Mouse (Mus musculus): ENCODE results near the gene Pyroxd1. TPM values are rescaled to one million over a fixed set of nuclear protein-coding genes. Genes with fewer than 3 reads are reported as not detected.

Gene Pyroxd1
- total and polyA plus RNA-seq, 3 experiments, result 2.3 to 18.8 (median 14.9) TPM

DNA sequence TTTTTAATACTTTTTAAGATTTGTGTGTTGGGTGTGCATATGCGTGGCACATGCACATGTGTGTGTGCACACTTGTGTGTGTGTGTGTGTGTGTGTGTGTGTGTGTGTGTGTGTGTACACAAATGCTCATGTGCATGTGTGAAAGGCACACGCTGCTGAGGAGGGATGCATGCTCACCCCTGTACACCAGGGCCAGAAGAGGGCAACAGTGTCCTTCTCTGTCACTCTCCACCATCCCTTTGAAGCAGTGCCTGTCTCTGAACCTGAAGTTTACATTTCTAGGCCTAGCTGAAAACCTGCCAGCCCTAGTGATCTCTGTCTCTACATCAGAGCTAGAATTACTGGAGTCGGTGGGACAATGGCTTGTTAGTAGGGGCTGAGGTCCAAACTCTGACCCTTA, 18.9 kb upstream of the Pyroxd1 start:
- Histone ChIP-seq H3K36me3 (replicated peaks) (no peaks in the 10 kb centered on the region), H3K9me3 (replicated peaks) (no peaks in the 10 kb centered on the region), H3K27me3 (ENCODE audit: insufficient read depth, low read length) (no peaks in the 10 kb centered on the region), H3K4me1 (ENCODE audit: insufficient read depth, low read depth, low read length) (peaks cover 42% of the 10 kb centered on the region), H3K4me3 (ENCODE audit: low read depth, low read length) (no peak overlapping the region)
- DNase-seq (ENCODE audit: low spot score) (no peak), ATAC-seq (ENCODE audit: extremely low read depth, insufficient number of reproducible peaks, low FRiP score, poor library complexity, severe bottlenecking) (peak; percentile 42; the same call in 1 of the 2 replicates)
- TF ChIP-seq GATA2 (IDR thresholded peaks at IDR 0.05; ENCODE audit: borderline replicate concordance, low read depth, low read length) (no peak), GATA1 (IDR thresholded peaks at IDR 0.05; ENCODE audit: borderline replicate concordance, low read length) (no peak), CTCF (IDR thresholded peaks at IDR 0.05; ENCODE audit: low read depth, low read length) (no peak), POLR2AphosphoS5 (IDR thresholded peaks at IDR 0.05; ENCODE audit: insufficient replicate concordance, low read depth, low read length) (no peak), TAL1 (conservative IDR thresholded peaks at IDR 0.05; ENCODE audit: low read depth, low read length) (no peak)

DNA sequence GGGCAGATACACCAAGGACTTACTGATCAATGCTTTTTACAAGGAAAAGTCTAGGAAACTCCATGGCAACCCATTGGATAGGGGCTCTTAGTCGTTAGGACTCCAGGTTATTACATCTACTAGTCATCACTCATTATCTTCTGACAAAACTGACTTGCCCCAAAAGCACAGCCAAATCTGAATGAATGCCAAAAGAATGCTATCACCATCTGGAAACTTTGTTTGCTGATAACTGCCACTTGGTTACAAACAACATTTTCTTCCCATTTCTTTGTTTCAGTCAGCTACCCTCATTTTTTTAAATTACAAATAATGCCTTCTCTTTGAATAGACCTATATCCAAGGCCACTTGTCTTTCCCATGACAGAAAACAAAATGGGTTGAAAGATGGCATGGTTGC, 16.3 kb upstream of the Pyroxd1 start:
- DNase-seq (ENCODE audit: low spot score) (no peak), ATAC-seq (ENCODE audit: extremely low read depth, insufficient number of reproducible peaks, low FRiP score, poor library complexity, severe bottlenecking) (no peak)
- no peaks in the 10 kb centered on the region for H3K27me3 ChIP-seq (ENCODE audit: insufficient read depth, low read length)
- H3K4me1 ChIP-seq (ENCODE audit: insufficient read depth, low read depth, low read length), result peaks cover 37% of the 10 kb centered on the region
- no peaks in the 10 kb centered on the region for H3K36me3 ChIP-seq (replicated peaks)
- TF ChIP-seq CTCF (IDR thresholded peaks at IDR 0.05; ENCODE audit: low read depth, low read length) (no peak), POLR2AphosphoS5 (IDR thresholded peaks at IDR 0.05; ENCODE audit: insufficient replicate concordance, low read depth, low read length) (no peak), GATA1 (IDR thresholded peaks at IDR 0.05; ENCODE audit: borderline replicate concordance, low read length) (no peak), GATA2 (IDR thresholded peaks at IDR 0.05; ENCODE audit: borderline replicate concordance, low read depth, low read length) (no peak), TAL1 (conservative IDR thresholded peaks at IDR 0.05; ENCODE audit: low read depth, low read length) (no peak)
- no peaks in the 10 kb centered on the region for H3K9me3 ChIP-seq (replicated peaks)
- H3K4me3 ChIP-seq (ENCODE audit: low read depth, low read length), result no peak overlapping the region

DNA sequence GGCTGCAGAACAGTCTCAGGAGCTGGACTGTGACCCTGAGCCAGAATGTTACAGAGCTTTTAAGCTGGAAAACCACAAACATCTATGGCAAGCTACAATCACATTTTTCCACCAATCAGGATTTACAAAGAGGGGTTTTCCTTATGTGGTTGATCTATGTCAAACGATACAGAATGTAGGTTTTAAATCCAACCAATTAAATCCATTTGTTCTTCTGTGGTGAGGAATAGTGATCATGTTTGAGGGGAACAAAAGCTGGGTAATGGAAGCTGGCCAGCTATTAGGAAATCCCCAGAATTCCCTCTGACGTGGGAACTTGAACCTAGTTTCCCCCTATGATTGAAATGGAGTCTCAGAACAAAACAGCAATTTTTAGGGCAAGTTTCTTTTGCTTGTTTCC, 6.5 kb upstream of the Pyroxd1 start:
- TF ChIP-seq GATA1 (IDR thresholded peaks at IDR 0.05; ENCODE audit: borderline replicate concordance, low read length) (no peak), TAL1 (conservative IDR thresholded peaks at IDR 0.05; ENCODE audit: low read depth, low read length) (no peak), CTCF (IDR thresholded peaks at IDR 0.05; ENCODE audit: low read depth, low read length) (no peak), POLR2AphosphoS5 (IDR thresholded peaks at IDR 0.05; ENCODE audit: insufficient replicate concordance, low read depth, low read length) (no peak), GATA2 (IDR thresholded peaks at IDR 0.05; ENCODE audit: borderline replicate concordance, low read depth, low read length) (no peak)
- H3K4me3 ChIP-seq (ENCODE audit: low read depth, low read length), result no peak overlapping the region
- DNase-seq (ENCODE audit: low spot score), result no peak
- ATAC-seq (ENCODE audit: extremely low read depth, insufficient number of reproducible peaks, low FRiP score, poor library complexity, severe bottlenecking), result no peak
- no peaks in the 10 kb centered on the region for H3K27me3 ChIP-seq (ENCODE audit: insufficient read depth, low read length)
- H3K9me3 ChIP-seq (replicated peaks), result no peaks in the 10 kb centered on the region
- no peaks in the 10 kb centered on the region for H3K36me3 ChIP-seq (replicated peaks)
- H3K4me1 ChIP-seq (ENCODE audit: insufficient read depth, low read depth, low read length), result peaks cover 10% of the 10 kb centered on the region; the same call in 1 of the 2 replicates

DNA sequence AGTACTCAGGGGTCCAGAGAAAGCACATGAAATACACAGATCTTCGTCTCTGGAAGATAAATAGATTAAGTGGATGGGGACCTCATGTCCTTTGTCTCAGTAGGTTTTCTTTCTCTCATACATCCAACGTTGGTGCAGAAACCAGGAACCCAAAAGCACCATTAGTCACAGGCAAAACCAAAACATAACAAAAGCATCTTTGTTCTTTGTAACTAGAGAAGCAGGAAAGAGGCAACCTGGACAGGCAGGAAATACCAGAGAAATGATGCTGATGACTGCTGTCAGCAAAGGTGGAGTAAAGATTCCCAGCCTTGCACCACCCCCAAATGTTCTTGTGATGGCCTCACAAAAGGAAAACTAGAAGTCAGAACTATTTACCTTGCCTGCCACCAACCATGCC, 5.9 kb upstream of the Pyroxd1 start:
- ATAC-seq (ENCODE audit: extremely low read depth, insufficient number of reproducible peaks, low FRiP score, poor library complexity, severe bottlenecking), result no peak
- TF ChIP-seq CTCF (IDR thresholded peaks at IDR 0.05; ENCODE audit: low read depth, low read length) (no peak), GATA2 (IDR thresholded peaks at IDR 0.05; ENCODE audit: borderline replicate concordance, low read depth, low read length) (no peak), POLR2AphosphoS5 (IDR thresholded peaks at IDR 0.05; ENCODE audit: insufficient replicate concordance, low read depth, low read length) (no peak), GATA1 (IDR thresholded peaks at IDR 0.05; ENCODE audit: borderline replicate concordance, low read length) (no peak), TAL1 (conservative IDR thresholded peaks at IDR 0.05; ENCODE audit: low read depth, low read length) (no peak)
- no peak overlapping the region for H3K4me3 ChIP-seq (ENCODE audit: low read depth, low read length)
- no peaks in the 10 kb centered on the region for H3K36me3 ChIP-seq (replicated peaks)
- DNase-seq (ENCODE audit: low spot score), result no peak
- peaks cover 10% of the 10 kb centered on the region; the same call in 1 of the 2 replicates for H3K4me1 ChIP-seq (ENCODE audit: insufficient read depth, low read depth, low read length)
- no peaks in the 10 kb centered on the region for H3K27me3 ChIP-seq (ENCODE audit: insufficient read depth, low read length)
- H3K9me3 ChIP-seq (replicated peaks), result no peaks in the 10 kb centered on the region

DNA sequence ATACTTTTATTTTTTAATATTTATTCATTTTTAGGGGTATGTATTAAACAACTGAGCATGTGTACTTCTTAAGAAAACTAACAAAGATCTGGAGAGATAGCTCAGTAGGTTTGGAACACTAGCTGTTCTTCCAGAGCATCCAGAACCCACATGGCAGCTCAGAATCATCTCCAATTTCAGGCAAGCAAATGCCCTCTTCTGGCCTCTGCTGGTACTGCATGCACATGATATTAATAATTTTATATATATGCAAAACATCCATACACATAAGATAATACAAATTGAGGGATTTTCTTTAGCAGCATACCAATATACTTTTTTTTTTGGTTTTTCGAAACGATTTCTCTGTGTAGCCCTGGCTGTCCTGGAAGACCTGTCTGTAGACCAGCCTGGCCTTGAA, 1.9 kb upstream of the Pyroxd1 start:
- no peaks in the 10 kb centered on the region for H3K27me3 ChIP-seq (ENCODE audit: insufficient read depth, low read length)
- no peak for TF ChIP-seq TAL1 (conservative IDR thresholded peaks at IDR 0.05; ENCODE audit: low read depth, low read length)
- no peak for TF ChIP-seq POLR2AphosphoS5 (IDR thresholded peaks at IDR 0.05; ENCODE audit: insufficient replicate concordance, low read depth, low read length)
- no peak for TF ChIP-seq GATA1 (IDR thresholded peaks at IDR 0.05; ENCODE audit: borderline replicate concordance, low read length)
- TF ChIP-seq GATA2 (IDR thresholded peaks at IDR 0.05; ENCODE audit: borderline replicate concordance, low read depth, low read length), result no peak
- TF ChIP-seq CTCF (IDR thresholded peaks at IDR 0.05; ENCODE audit: low read depth, low read length), result peak; percentile 23; the same call in 1 of the 2 replicates
- peaks cover 11% of the 10 kb centered on the region for H3K36me3 ChIP-seq (replicated peaks)
- no peak overlapping the region for H3K4me3 ChIP-seq (ENCODE audit: low read depth, low read length)
- peaks cover 21% of the 10 kb centered on the region for H3K4me1 ChIP-seq (ENCODE audit: insufficient read depth, low read depth, low read length)
- ATAC-seq (ENCODE audit: extremely low read depth, insufficient number of reproducible peaks, low FRiP score, poor library complexity, severe bottlenecking) (peak; percentile 23; the same call in 1 of the 2 replicates), DNase-seq (ENCODE audit: low spot score) (no peak)
- no peaks in the 10 kb centered on the region for H3K9me3 ChIP-seq (replicated peaks)

DNA sequence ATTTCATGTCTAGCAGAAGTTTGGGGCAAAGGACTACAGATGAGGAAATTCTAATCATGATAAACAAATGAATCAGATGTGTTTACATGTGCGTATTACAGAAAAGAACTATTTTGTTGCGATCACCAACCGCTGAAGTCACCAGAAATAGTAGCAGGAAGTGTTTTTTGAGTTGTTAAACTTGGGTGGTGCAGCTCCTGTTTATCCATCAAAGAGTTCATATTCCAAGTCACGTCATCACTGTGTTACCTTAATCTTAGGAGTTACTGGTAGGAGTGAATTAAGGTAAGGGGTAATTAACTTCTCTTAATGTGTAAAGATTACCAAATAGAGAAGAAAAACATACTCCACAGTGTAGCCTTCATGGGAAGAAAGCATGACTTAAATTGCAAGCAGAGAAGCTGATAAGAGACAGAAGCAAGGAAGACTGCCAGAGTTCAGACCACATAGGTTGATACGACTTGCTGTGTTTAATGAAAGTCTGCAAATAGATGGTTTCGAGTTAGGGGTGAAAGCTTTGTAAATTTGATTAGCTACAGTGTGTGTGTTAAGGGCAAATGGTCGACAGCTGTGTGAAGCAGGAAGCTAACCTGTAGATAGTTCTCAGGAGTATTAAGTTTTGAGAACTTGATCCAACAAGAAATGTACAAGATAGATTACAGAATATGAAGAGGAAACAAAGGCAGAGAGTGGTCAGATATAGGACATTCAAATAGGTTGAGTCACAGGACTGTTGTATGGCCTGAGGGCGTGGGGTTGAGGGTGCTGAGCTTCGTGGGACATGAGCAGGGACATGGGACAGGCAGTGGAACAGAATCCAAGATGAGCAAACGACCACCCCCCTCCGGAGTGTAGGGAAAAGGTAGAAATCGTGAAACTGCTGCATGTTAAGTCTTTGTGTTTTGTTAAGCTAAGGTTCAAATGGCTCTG, 992 bp downstream of the Pyroxd1 start:
- TF ChIP-seq GATA2 (IDR thresholded peaks at IDR 0.05; ENCODE audit: borderline replicate concordance, low read depth, low read length), result no peak
- TF ChIP-seq TAL1 (conservative IDR thresholded peaks at IDR 0.05; ENCODE audit: low read depth, low read length), result no peak
- TF ChIP-seq POLR2AphosphoS5 (IDR thresholded peaks at IDR 0.05; ENCODE audit: insufficient replicate concordance, low read depth, low read length), result no peak
- no peak for TF ChIP-seq CTCF (IDR thresholded peaks at IDR 0.05; ENCODE audit: low read depth, low read length)
- no peak for TF ChIP-seq GATA1 (IDR thresholded peaks at IDR 0.05; ENCODE audit: borderline replicate concordance, low read length)
- Histone ChIP-seq H3K4me3 (ENCODE audit: low read depth, low read length) (peak overlapping the region; percentile 83), H3K27me3 (ENCODE audit: insufficient read depth, low read length) (no peaks in the 10 kb centered on the region), H3K36me3 (replicated peaks) (peaks cover 37% of the 10 kb centered on the region), H3K4me1 (ENCODE audit: insufficient read depth, low read depth, low read length) (peaks cover 21% of the 10 kb centered on the region), H3K9me3 (replicated peaks) (no peaks in the 10 kb centered on the region)
- ATAC-seq (ENCODE audit: extremely low read depth, insufficient number of reproducible peaks, low FRiP score, poor library complexity, severe bottlenecking), result peak; percentile 30; the same call in 1 of the 2 replicates
- no peak for DNase-seq (ENCODE audit: low spot score)
